ENCODE assay signal across 12 mouse cellular contexts in the genomic region with DNA sequence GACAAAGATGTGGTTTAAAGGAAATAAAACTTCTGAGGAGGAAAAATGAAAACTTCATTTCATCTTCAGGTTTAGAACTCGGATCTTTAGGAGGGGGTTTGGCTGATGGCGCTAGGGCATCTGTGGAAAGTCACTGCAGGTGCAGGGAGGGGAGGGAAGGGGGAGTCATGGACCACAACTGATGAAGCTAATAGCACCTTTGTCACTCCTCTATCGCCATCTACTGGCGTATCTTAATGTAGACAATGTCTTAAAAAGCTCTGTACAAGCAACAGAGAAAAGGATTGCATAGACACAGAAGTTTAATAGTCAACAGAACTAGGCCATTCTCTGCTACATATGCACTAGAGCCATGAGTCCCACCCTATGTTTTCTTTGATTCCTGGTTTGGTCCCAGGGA. TPM values are rescaled to one million over a fixed set of nuclear protein-coding genes. Genes with fewer than 3 reads are reported as not detected.
DNase-seq lines count a peak whose midpoint lies in the region; ATAC-seq and TF ChIP-seq lines count a peak whose summit lies in the region.
"Had no signal": no experiment of that assay in that cellular context is flagged by ENCODE, and none has a peak within 500 bp of the region (broad histone marks: within the 10 kb centered on the region; RNA-seq: fewer than 3 reads in every experiment).

No protein-coding gene starts in this region.

- no peak for TF ChIP-seq EP300 in stomach, postnatal 0 days (optimal IDR thresholded peaks at IDR 0.05)

- no peak overlapping the region for H3K9ac ChIP-seq in forebrain, embryonic 14.5 days (ENCODE audit: low read length)
- no peak overlapping the region for H3K9ac ChIP-seq in midbrain, embryonic 11.5 days (ENCODE audit: low read length)
- no peak overlapping the region for H3K9ac ChIP-seq in hindbrain, embryonic 15.5 days
- no peak overlapping the region for H3K9ac ChIP-seq in stomach, postnatal 0 days (ENCODE audit: low read length)

- H3K27me3 ChIP-seq in forebrain, embryonic 14.5 days (replicated peaks; ENCODE audit: control insufficient read depth, insufficient read depth, low read length) = no peaks in the 10 kb centered on the region
- H3K27me3 ChIP-seq in forebrain, embryonic 10.5 days (ENCODE audit: poor library complexity, severe bottlenecking) = no peaks in the 10 kb centered on the region
- no peaks in the 10 kb centered on the region for H3K27me3 ChIP-seq in midbrain, embryonic 11.5 days (ENCODE audit: control insufficient read depth, insufficient read depth, low read length)
- no peaks in the 10 kb centered on the region for H3K27me3 ChIP-seq in midbrain, embryonic 10.5 days (ENCODE audit: low read depth, poor library complexity, severe bottlenecking)
- no peaks in the 10 kb centered on the region for H3K27me3 ChIP-seq in hindbrain, embryonic 15.5 days
- H3K27me3 ChIP-seq in stomach, postnatal 0 days (ENCODE audit: control insufficient read depth, insufficient read depth, low read length) = no peaks in the 10 kb centered on the region

- H3K4me1 ChIP-seq in forebrain, embryonic 14.5 days (ENCODE audit: control insufficient read depth, insufficient read depth, low read length) = no peaks in the 10 kb centered on the region
- H3K4me1 ChIP-seq in forebrain, embryonic 10.5 days = no peaks in the 10 kb centered on the region
- H3K4me1 ChIP-seq in midbrain, embryonic 11.5 days (ENCODE audit: control insufficient read depth, insufficient read depth, low read length) = no peaks in the 10 kb centered on the region
- no peaks in the 10 kb centered on the region for H3K4me1 ChIP-seq in midbrain, embryonic 10.5 days
- no peaks in the 10 kb centered on the region for H3K4me1 ChIP-seq in hindbrain, embryonic 15.5 days (replicated peaks)
- H3K4me1 ChIP-seq in stomach, postnatal 0 days (replicated peaks; ENCODE audit: control insufficient read depth, insufficient read depth) = no peaks in the 10 kb centered on the region

- 0 out of 2 replicates have a peak, but pooled peaks have one; percentile 29 for ATAC-seq in forebrain, embryonic 14.5 days
- ATAC-seq in midbrain, embryonic 11.5 days (ENCODE audit: low FRiP score) = peak; percentile 50; the same call in 1 of the 2 replicates
- peak; percentile 72; the same call in 1 of the 2 replicates for ATAC-seq in hindbrain, embryonic 15.5 days (ENCODE audit: low FRiP score, low read depth)
- ATAC-seq in stomach, postnatal 0 days (ENCODE audit: low FRiP score, low TSS enrichment) = no peak

- no peaks in the 10 kb centered on the region for H3K36me3 ChIP-seq in forebrain, embryonic 14.5 days (ENCODE audit: control insufficient read depth, insufficient read depth, low read length)
- H3K36me3 ChIP-seq in forebrain, embryonic 10.5 days (replicated peaks) = no peaks in the 10 kb centered on the region
- no peaks in the 10 kb centered on the region for H3K36me3 ChIP-seq in midbrain, embryonic 11.5 days (ENCODE audit: control insufficient read depth, insufficient read depth, low read length)
- H3K36me3 ChIP-seq in midbrain, embryonic 10.5 days = no peaks in the 10 kb centered on the region
- no peaks in the 10 kb centered on the region for H3K36me3 ChIP-seq in hindbrain, embryonic 15.5 days
- no peaks in the 10 kb centered on the region for H3K36me3 ChIP-seq in stomach, postnatal 0 days (ENCODE audit: control insufficient read depth, insufficient read depth, low read length)

- DNase-seq in forebrain, embryonic 14.5 days (ENCODE audit: low spot score) = peak; percentile 53
- no peak for DNase-seq in forebrain, embryonic 10.5 days (ENCODE audit: extremely low spot score, low spot score)
- DNase-seq in midbrain, embryonic 11.5 days (ENCODE audit: low spot score, missing footprints) = no peak
- DNase-seq in midbrain, embryonic 10.5 days (ENCODE audit: low spot score) = no peak
- DNase-seq in stomach, postnatal 0 days (ENCODE audit: low spot score) = no peak
- no peak for DNase-seq in thymus, postnatal 25 days
- no peak for DNase-seq in gastrocnemius, adult 18-20 months (ENCODE audit: low spot score)

- H3K9me3 ChIP-seq in forebrain, embryonic 14.5 days (replicated peaks; ENCODE audit: control insufficient read depth, low read length) = no peaks in the 10 kb centered on the region
- no peaks in the 10 kb centered on the region for H3K9me3 ChIP-seq in forebrain, embryonic 10.5 days
- no peaks in the 10 kb centered on the region for H3K9me3 ChIP-seq in midbrain, embryonic 11.5 days (ENCODE audit: control insufficient read depth, low read length)
- H3K9me3 ChIP-seq in midbrain, embryonic 10.5 days (replicated peaks) = no peaks in the 10 kb centered on the region
- H3K9me3 ChIP-seq in hindbrain, embryonic 15.5 days = no peaks in the 10 kb centered on the region
- no peaks in the 10 kb centered on the region for H3K9me3 ChIP-seq in stomach, postnatal 0 days (ENCODE audit: control insufficient read depth, low read length)

- WGBS in forebrain, embryonic 14.5 days = 31% methylated on average over 4 of the region's 4 CpGs
- 33% methylated on average over 4 of the region's 4 CpGs for WGBS in forebrain, embryonic 10.5 days
- WGBS in midbrain, embryonic 11.5 days = 31% methylated on average over 4 of the region's 4 CpGs
- WGBS in midbrain, embryonic 10.5 days = 33% methylated on average over 4 of the region's 4 CpGs
- WGBS in hindbrain, embryonic 15.5 days = 33% methylated on average over 4 of the region's 4 CpGs
- 35% methylated on average over 4 of the region's 4 CpGs for WGBS in stomach, postnatal 0 days

- no peak overlapping the region for H3K4me3 ChIP-seq in forebrain, embryonic 14.5 days (ENCODE audit: low read depth, low read length)
- H3K4me3 ChIP-seq in forebrain, embryonic 10.5 days = no peak overlapping the region
- H3K4me3 ChIP-seq in midbrain, embryonic 11.5 days (ENCODE audit: low read depth, low read length) = no peak overlapping the region
- no peak overlapping the region for H3K4me3 ChIP-seq in midbrain, embryonic 10.5 days
- no peak overlapping the region for H3K4me3 ChIP-seq in hindbrain, embryonic 15.5 days
- H3K4me3 ChIP-seq in stomach, postnatal 0 days (ENCODE audit: low read depth, low read length) = no peak overlapping the region

- no peak overlapping the region for H3K4me2 ChIP-seq in forebrain, embryonic 14.5 days (ENCODE audit: low read length)
- no peak overlapping the region for H3K4me2 ChIP-seq in midbrain, embryonic 11.5 days
- no peak overlapping the region for H3K4me2 ChIP-seq in hindbrain, embryonic 15.5 days
- H3K4me2 ChIP-seq in stomach, postnatal 0 days (replicated peaks; ENCODE audit: low read depth) = no peak overlapping the region

- peak; percentile 69 for TF ChIP-seq CTCF in stomach, postnatal 0 days (IDR thresholded peaks at IDR 0.05; ENCODE audit: low read depth)

- H3K27ac ChIP-seq in forebrain, embryonic 14.5 days (ENCODE audit: low read depth, low read length) = no peak overlapping the region
- no peak overlapping the region for H3K27ac ChIP-seq in forebrain, embryonic 10.5 days
- H3K27ac ChIP-seq in midbrain, embryonic 11.5 days (ENCODE audit: low read depth, low read length) = no peak overlapping the region
- H3K27ac ChIP-seq in midbrain, embryonic 10.5 days (replicated peaks) = no peak overlapping the region
- H3K27ac ChIP-seq in hindbrain, embryonic 15.5 days (replicated peaks) = no peak overlapping the region
- H3K27ac ChIP-seq in stomach, postnatal 0 days (replicated peaks) = no peak overlapping the region

RNA-seq across cellular contexts. Expression of a gene that starts 22.4 kb away (rescaled TPM):
- not detected in 2 replicates for polyA plus RNA-seq in forebrain, embryonic 14.5 days (2014; fragmentation: Nextera tagmentation; extraction: Ambion mirVana)
- polyA plus RNA-seq in forebrain, embryonic 10.5 days (2016; fragmentation: Nextera tagmentation; extraction: Ambion mirVana) = not detected in 2 replicates
- polyA plus RNA-seq in midbrain, embryonic 11.5 days (2014; fragmentation: Nextera tagmentation; extraction: Ambion mirVana) = not detected in 2 replicates
- not detected in 2 replicates for polyA plus RNA-seq in midbrain, embryonic 10.5 days (2016; fragmentation: Nextera tagmentation; extraction: Ambion mirVana)
- polyA plus RNA-seq in hindbrain, embryonic 15.5 days (2015; fragmentation: Nextera tagmentation; extraction: Ambion mirVana) = not detected in 2 replicates
- polyA plus RNA-seq in stomach, postnatal 0 days (2015; fragmentation: Nextera tagmentation; extraction: Ambion mirVana) = 1,230 and 1,305 TPM in 2 replicates
- total RNA-seq in gastrocnemius, adult 18-20 months (2021) = not detected
- total RNA-seq: monocyte, adult 5-6 weeks had no signal
- polyA plus RNA-seq: frontal cortex, adult 2 months; limb, embryonic 11.5 days; spleen, adult 2 months had no signal

RNA-seq across cellular contexts. Expression of a gene that starts 29.1 kb away (rescaled TPM):
- not detected in 2 replicates for polyA plus RNA-seq in forebrain, embryonic 14.5 days (2014; fragmentation: Nextera tagmentation; extraction: Ambion mirVana)
- not detected in 2 replicates for polyA plus RNA-seq in forebrain, embryonic 10.5 days (2016; fragmentation: Nextera tagmentation; extraction: Ambion mirVana)
- polyA plus RNA-seq in midbrain, embryonic 11.5 days (2014; fragmentation: Nextera tagmentation; extraction: Ambion mirVana) = not detected in 2 replicates
- not detected in 2 replicates for polyA plus RNA-seq in midbrain, embryonic 10.5 days (2016; fragmentation: Nextera tagmentation; extraction: Ambion mirVana)
- polyA plus RNA-seq in hindbrain, embryonic 15.5 days (2015; fragmentation: Nextera tagmentation; extraction: Ambion mirVana) = not detected in 2 replicates
- 847 and 849 TPM in 2 replicates for polyA plus RNA-seq in stomach, postnatal 0 days (2015; fragmentation: Nextera tagmentation; extraction: Ambion mirVana)
- not detected for total RNA-seq in gastrocnemius, adult 18-20 months (2021)
- total RNA-seq: monocyte, adult 5-6 weeks had no signal
- polyA plus RNA-seq: frontal cortex, adult 2 months; limb, embryonic 11.5 days; spleen, adult 2 months had no signal

RNA-seq across cellular contexts. Expression of a gene that starts 33.6 kb away (rescaled TPM):
- polyA plus RNA-seq in forebrain, embryonic 14.5 days (2014; fragmentation: Nextera tagmentation; extraction: Ambion mirVana) = not detected in 2 replicates
- polyA plus RNA-seq in forebrain, embryonic 10.5 days (2016; fragmentation: Nextera tagmentation; extraction: Ambion mirVana) = not detected in 2 replicates
- polyA plus RNA-seq in midbrain, embryonic 11.5 days (2014; fragmentation: Nextera tagmentation; extraction: Ambion mirVana) = not detected in 2 replicates
- polyA plus RNA-seq in midbrain, embryonic 10.5 days (2016; fragmentation: Nextera tagmentation; extraction: Ambion mirVana) = not detected in 2 replicates
- not detected in 2 replicates for polyA plus RNA-seq in hindbrain, embryonic 15.5 days (2015; fragmentation: Nextera tagmentation; extraction: Ambion mirVana)
- 30.7 and 33.6 TPM in 2 replicates for polyA plus RNA-seq in stomach, postnatal 0 days (2015; fragmentation: Nextera tagmentation; extraction: Ambion mirVana)
- not detected for total RNA-seq in gastrocnemius, adult 18-20 months (2021)
- total RNA-seq: monocyte, adult 5-6 weeks had no signal
- polyA plus RNA-seq: frontal cortex, adult 2 months; limb, embryonic 11.5 days; spleen, adult 2 months had no signal

RNA-seq across cellular contexts. Expression of a gene that starts 40.6 kb away (rescaled TPM):
- polyA plus RNA-seq in forebrain, embryonic 14.5 days (2014; fragmentation: Nextera tagmentation; extraction: Ambion mirVana) = not detected in 2 replicates
- not detected in 2 replicates for polyA plus RNA-seq in forebrain, embryonic 10.5 days (2016; fragmentation: Nextera tagmentation; extraction: Ambion mirVana)
- not detected in 2 replicates for polyA plus RNA-seq in midbrain, embryonic 11.5 days (2014; fragmentation: Nextera tagmentation; extraction: Ambion mirVana)
- not detected in 2 replicates for polyA plus RNA-seq in midbrain, embryonic 10.5 days (2016; fragmentation: Nextera tagmentation; extraction: Ambion mirVana)
- polyA plus RNA-seq in hindbrain, embryonic 15.5 days (2015; fragmentation: Nextera tagmentation; extraction: Ambion mirVana) = 0.62 TPM in 1 of 2 replicates, not detected in the other
- polyA plus RNA-seq in stomach, postnatal 0 days (2015; fragmentation: Nextera tagmentation; extraction: Ambion mirVana) = 1,477 and 1,491 TPM in 2 replicates
- not detected for total RNA-seq in gastrocnemius, adult 18-20 months (2021)
- total RNA-seq: monocyte, adult 5-6 weeks had no signal
- polyA plus RNA-seq: frontal cortex, adult 2 months; limb, embryonic 11.5 days; spleen, adult 2 months had no signal

RNA-seq across cellular contexts. Expression of a gene that starts 52.6 kb away (rescaled TPM):
- not detected in 2 replicates for polyA plus RNA-seq in forebrain, embryonic 14.5 days (2014; fragmentation: Nextera tagmentation; extraction: Ambion mirVana)
- polyA plus RNA-seq in forebrain, embryonic 10.5 days (2016; fragmentation: Nextera tagmentation; extraction: Ambion mirVana) = not detected in 2 replicates
- polyA plus RNA-seq in midbrain, embryonic 11.5 days (2014; fragmentation: Nextera tagmentation; extraction: Ambion mirVana) = not detected in 2 replicates
- polyA plus RNA-seq in midbrain, embryonic 10.5 days (2016; fragmentation: Nextera tagmentation; extraction: Ambion mirVana) = not detected in 2 replicates
- polyA plus RNA-seq in hindbrain, embryonic 15.5 days (2015; fragmentation: Nextera tagmentation; extraction: Ambion mirVana) = not detected in 2 replicates
- polyA plus RNA-seq in stomach, postnatal 0 days (2015; fragmentation: Nextera tagmentation; extraction: Ambion mirVana) = 247 and 250 TPM in 2 replicates
- not detected for total RNA-seq in gastrocnemius, adult 18-20 months (2021)
- total RNA-seq: monocyte, adult 5-6 weeks had no signal
- polyA plus RNA-seq: frontal cortex, adult 2 months; limb, embryonic 11.5 days; spleen, adult 2 months had no signal

Comparison
In these comparisons a context has a peak if more than half of its experiments do, and no peak if none do; other contexts are left out.
1. RNA of a gene that starts 22.4 kb away (polyA plus RNA-seq): 1,230 to 1,305 TPM in stomach, postnatal 0 days; not detected in hindbrain, embryonic 15.5 days, not detected in forebrain, embryonic 14.5 days, not detected in forebrain, embryonic 10.5 days, not detected in midbrain, embryonic 11.5 days and not detected in midbrain, embryonic 10.5 days; every median in the first group is over 1,000 times any median in the second.
2. RNA of a gene that starts 29.1 kb away (polyA plus RNA-seq): 847 to 849 TPM in stomach, postnatal 0 days; not detected in midbrain, embryonic 11.5 days, not detected in forebrain, embryonic 14.5 days, not detected in forebrain, embryonic 10.5 days, not detected in midbrain, embryonic 10.5 days and not detected in hindbrain, embryonic 15.5 days; every median in the first group is over 100 times any median in the second.
3. RNA of a gene that starts 33.6 kb away (polyA plus RNA-seq): 30.7 to 33.6 TPM in stomach, postnatal 0 days; not detected in forebrain, embryonic 14.5 days, not detected in forebrain, embryonic 10.5 days, not detected in midbrain, embryonic 11.5 days, not detected in midbrain, embryonic 10.5 days and not detected in hindbrain, embryonic 15.5 days; every median in the first group is over 10 times any median in the second.